Mouse (Mus musculus): ENCODE measurements around the gene Crybg2.

DNA sequence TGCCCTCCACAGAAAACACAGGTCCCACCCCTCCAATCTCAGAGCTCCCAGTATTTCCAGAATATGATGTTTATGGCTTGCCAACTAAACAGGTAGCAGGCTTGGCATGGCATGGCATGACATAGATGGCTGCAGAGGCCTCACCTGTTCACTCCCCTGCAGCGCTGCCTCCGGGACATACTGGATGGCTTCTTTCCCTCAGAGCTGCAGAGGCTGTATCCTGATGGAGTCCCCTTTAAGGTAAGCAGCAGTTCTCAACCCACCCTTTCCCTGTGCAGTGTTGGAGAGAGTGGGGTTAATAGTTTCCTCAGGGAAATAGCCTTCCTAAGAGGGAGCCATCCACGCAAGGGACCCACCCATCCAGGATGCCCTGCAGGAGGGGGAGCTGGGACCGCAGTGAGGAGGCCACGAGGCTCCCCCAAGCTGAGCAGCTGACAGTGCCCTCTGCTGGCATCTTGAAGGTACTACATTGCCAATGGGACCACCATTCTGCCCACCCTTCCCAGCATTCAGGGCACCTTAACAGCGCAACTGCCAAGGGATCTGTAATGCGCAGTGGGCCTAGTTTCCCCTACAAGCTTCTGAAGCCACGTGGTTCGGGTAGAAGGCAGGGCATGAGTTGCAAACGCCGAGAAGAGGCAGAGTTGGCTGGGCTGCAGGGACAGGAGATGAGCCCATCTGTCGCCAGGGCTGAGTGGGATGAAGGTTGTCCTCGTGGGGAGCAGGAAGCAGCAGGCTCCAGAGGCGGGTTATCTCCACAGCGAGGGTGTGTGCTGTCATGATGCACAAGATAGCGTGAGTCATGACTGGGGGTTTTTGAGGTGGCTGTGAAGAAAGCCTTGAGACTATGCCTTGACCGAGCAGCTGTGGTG lies 63.3 kb downstream of the Crybg2 start:
- TF ChIP-seq CTCF (IDR thresholded peaks at IDR 0.05; ENCODE audit: low read depth) (peak; percentile 80), EP300 (IDR thresholded peaks at IDR 0.05; ENCODE audit: low read depth) (no peak)
